Mouse (Mus musculus): ENCODE results near the gene Smap1.
A peak's percentile ranks its signal among the peaks of the same experiment; 100 is the strongest.

Smap1 gene

GRCm38 (mm10) chr1:23920275-23920674, 1.8 kb downstream of the Smap1 start:
- DNase-seq (ENCODE audit: low spot score) = no peak

GRCm38 (mm10) chr1:23919086-23919485, 3.0 kb downstream of the Smap1 start:
- DNase-seq (ENCODE audit: low spot score) = no peak

GRCm38 (mm10) chr1:23915483-23915882, 6.6 kb downstream of the Smap1 start:
- DNase-seq (ENCODE audit: low spot score) = no peak

- DNase-seq (ENCODE audit: low spot score) = no peak
These were observed 9.1 kb downstream of the Smap1 start for GRCm38 (mm10) chr1:23912988-23913387.

- DNase-seq (ENCODE audit: low spot score) = no peak
These were observed 16.0 kb downstream of the Smap1 start for GRCm38 (mm10) chr1:23906082-23906481.

GRCm38 (mm10) chr1:23903340-23903739, 18.8 kb downstream of the Smap1 start:
- no peak for DNase-seq (ENCODE audit: low spot score)

GRCm38 (mm10) chr1:23902736-23903135, 19.4 kb downstream of the Smap1 start:
- DNase-seq (ENCODE audit: low spot score) = no peak

GRCm38 (mm10) chr1:23899647-23900020, 22.5 kb downstream of the Smap1 start:
- peak; percentile 28 for DNase-seq (ENCODE audit: low spot score)

GRCm38 (mm10) chr1:23899020-23899646, 23.0 kb downstream of the Smap1 start:
- no peak for DNase-seq (ENCODE audit: low spot score)

GRCm38 (mm10) chr1:23892072-23892471, 30.0 kb downstream of the Smap1 start:
- DNase-seq (ENCODE audit: low spot score) = no peak

- no peak for DNase-seq (ENCODE audit: low spot score)
These were observed 37.2 kb downstream of the Smap1 start for GRCm38 (mm10) chr1:23884914-23885313.

GRCm38 (mm10) chr1:23884087-23884668, 37.9 kb downstream of the Smap1 start:
- DNase-seq (ENCODE audit: low spot score) = no peak

GRCm38 (mm10) chr1:23882681-23883080, 39.4 kb downstream of the Smap1 start:
- DNase-seq (ENCODE audit: low spot score) = no peak

GRCm38 (mm10) chr1:23872194-23872593, 49.9 kb downstream of the Smap1 start:
- no peak for DNase-seq (ENCODE audit: low spot score)

- no peak for DNase-seq (ENCODE audit: low spot score)
These were observed 54.7 kb downstream of the Smap1 start for GRCm38 (mm10) chr1:23867350-23867862.

- DNase-seq (ENCODE audit: low spot score) = no peak
These were observed 56.6 kb downstream of the Smap1 start for GRCm38 (mm10) chr1:23865566-23865965.

- no peak for DNase-seq (ENCODE audit: low spot score)
These were observed 61.2 kb downstream of the Smap1 start for GRCm38 (mm10) chr1:23860944-23861343.

GRCm38 (mm10) chr1:23855623-23856022, 66.5 kb downstream of the Smap1 start:
- no peak for DNase-seq (ENCODE audit: low spot score)

GRCm38 (mm10) chr1:23846044-23846680, 76.0 kb downstream of the Smap1 start:
- no peak for DNase-seq (ENCODE audit: low spot score)

- DNase-seq (ENCODE audit: low spot score) = no peak
These were observed 77.1 kb downstream of the Smap1 start for GRCm38 (mm10) chr1:23845007-23845406.

GRCm38 (mm10) chr1:23843790-23844189, 78.3 kb downstream of the Smap1 start:
- no peak for DNase-seq (ENCODE audit: low spot score)

GRCm38 (mm10) chr1:23842629-23843028, 79.5 kb downstream of the Smap1 start:
- DNase-seq (ENCODE audit: low spot score) = no peak

GRCm38 (mm10) chr1:23840924-23841323, 81.2 kb downstream of the Smap1 start:
- no peak for DNase-seq (ENCODE audit: low spot score)

Data from spleen, adult 12 weeks (tissue).